Mouse (Mus musculus) olfactory bulb, adult 2 months (tissue): ENCODE data around the gene Nxpe4. TPM values are rescaled to one million over a fixed set of nuclear protein-coding genes. Genes with fewer than 3 reads are reported as not detected.

ENCODE experiments used
- H3K27ac ChIP-seq: fragments of 200-500 bp; 2 replicates; pipeline ENCODE4 v1.5.1; 2012; ENCODE audit warnings: low read depth, low read length; ENCODE audit not compliant: insufficient read depth
- H3K4me1 ChIP-seq: fragments of 200-500 bp; 2 replicates; pipeline ENCODE4 v1.6.1; 2012; ENCODE audit warnings: low read length; ENCODE audit not compliant: control insufficient read depth, insufficient read depth
- H3K4me3 ChIP-seq: fragments of 200-500 bp; 2 replicates; pipeline ENCODE4 v1.5.1; 2012; ENCODE audit warnings: mild to moderate bottlenecking, low read depth, low read length, moderate library complexity; ENCODE audit not compliant: insufficient read depth
- CTCF ChIP-seq: fragments of 200-500 bp; IDR thresholded peaks from 2 replicates; pipeline ENCODE4 v1.5.1; 2012; ENCODE audit warnings: low read depth, mild to moderate bottlenecking, low read length, moderate library complexity; ENCODE audit not compliant: insufficient read depth
- POLR2A ChIP-seq: fragments of 200-500 bp; IDR thresholded peaks from 2 replicates; pipeline ENCODE4 v1.6.1; 2012; ENCODE audit warnings: mild to moderate bottlenecking, low read depth, low read length, moderate library complexity; ENCODE audit not compliant: insufficient read depth
- WGBS: fragments of 180-500 bp; shearing (Covaris S2); methylation state at CpG from one replicate; pipeline ENCODE4 v1.1.7; 2018; 5-methylcytosine and 5-hydroxymethylcytosine counted together
- polyA plus RNA-seq: library from polyadenylated mRNA; stranded (reverse); fragments of >200 nt; gene quantifications from 2 replicates; pipeline ENCODE4 v1.2.4, GENCODE M21; 2012; ENCODE audit warnings: low replicate concordance; ENCODE audit not compliant: missing spikeins, insufficient read depth, insufficient read length

Gene Nxpe4
- polyA plus RNA-seq, 1 experiment: not detected

- Histone ChIP-seq H3K4me3 (no peak overlapping the region), H3K27ac (no peak overlapping the region), H3K4me1 (no peaks in the 10 kb centered on the region)
- WGBS: 83% methylated on average over 10 of the region's 10 CpGs
- TF ChIP-seq POLR2A (no peak), CTCF (no peak)
Observed at GRCm38 (mm10) chr9:48340708-48341380, 179.0 kb downstream of the Nxpe4 start.

- H3K27ac ChIP-seq: no peak overlapping the region
- H3K4me1 ChIP-seq: no peaks in the 10 kb centered on the region
- WGBS: 59% methylated on average over 9 of the region's 9 CpGs
- H3K4me3 ChIP-seq: no peak overlapping the region
- TF ChIP-seq POLR2A (no peak), CTCF (no peak)
Observed at GRCm38 (mm10) chr9:48345456-48345855, 183.6 kb downstream of the Nxpe4 start.

GRCm38 (mm10) chr9:48345866-48346265 is 184.0 kb downstream of the Nxpe4 start:
- no peaks in the 10 kb centered on the region for H3K4me1 ChIP-seq
- TF ChIP-seq CTCF (no peak), POLR2A (no peak)
- H3K27ac ChIP-seq: no peak overlapping the region
- no peak overlapping the region for H3K4me3 ChIP-seq
- 87% methylated on average over 3 of the region's 3 CpGs for WGBS

GRCm38 (mm10) chr9:48353148-48353698 is 191.4 kb downstream of the Nxpe4 start, which contains the start of gene Nxpe2:
Gene Nxpe2, minus strand, starts transcription at chr9:48353454.
- Histone ChIP-seq H3K4me1 (no peaks in the 10 kb centered on the region), H3K27ac (no peak within 1 kb of the TSS), H3K4me3 (no peak within 1 kb of the TSS)
- TF ChIP-seq CTCF (no peak), POLR2A (no peak)
- 82% methylated on average over 2 of the region's 2 CpGs for WGBS

DNA sequence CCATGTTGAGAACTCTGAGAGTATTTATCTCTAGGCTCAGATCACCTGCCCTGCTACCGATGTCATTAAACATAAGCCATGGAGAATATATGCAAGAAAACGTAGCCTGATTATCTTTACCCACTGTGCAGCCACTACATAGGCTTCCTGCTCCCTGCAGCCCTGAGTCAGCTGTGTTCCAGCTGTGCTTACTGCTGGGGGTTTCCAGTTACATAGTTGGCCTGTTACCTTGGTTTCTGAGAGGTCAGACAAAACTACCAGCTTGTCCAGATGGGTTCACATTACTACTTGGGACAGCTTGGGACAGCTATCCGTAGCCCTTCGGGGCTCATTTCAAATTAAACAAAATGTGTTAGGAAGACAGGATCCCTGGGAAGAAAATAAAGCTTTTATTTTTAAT is 192.3 kb downstream of the Nxpe4 start:
- WGBS: 89% methylated on average over 4 of the region's 4 CpGs
- H3K27ac ChIP-seq: no peak overlapping the region
- H3K4me3 ChIP-seq: no peak overlapping the region
- H3K4me1 ChIP-seq: no peaks in the 10 kb centered on the region
- TF ChIP-seq CTCF: no peak
- no peak for TF ChIP-seq POLR2A

DNA sequence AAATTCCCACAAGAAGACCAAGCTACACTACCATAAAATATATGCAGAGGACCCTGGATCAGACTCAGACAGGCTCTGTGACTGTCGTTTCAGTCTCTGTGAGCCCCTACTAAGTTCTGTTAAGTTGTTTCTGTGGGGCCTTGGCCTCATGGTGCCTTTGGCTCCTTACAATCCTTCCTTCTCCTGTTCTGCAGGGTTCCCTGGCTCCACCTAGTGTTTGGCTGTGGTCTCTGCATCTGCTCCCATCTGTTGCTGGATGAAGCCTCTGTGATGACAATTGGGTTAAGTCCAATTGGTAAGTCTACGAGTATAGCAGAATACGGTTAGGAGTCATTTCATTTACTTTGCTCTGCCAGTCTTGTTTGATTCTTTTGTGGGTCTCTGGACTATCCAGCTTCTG is 193.0 kb downstream of the Nxpe4 start:
- 44% methylated on average over 3 of the region's 3 CpGs for WGBS
- H3K27ac ChIP-seq: no peak overlapping the region

GRCm38 (mm10) chr9:48357097-48357496 is 195.3 kb downstream of the Nxpe4 start:
- no peak overlapping the region for H3K27ac ChIP-seq
- H3K4me1 ChIP-seq: no peaks in the 10 kb centered on the region
- H3K4me3 ChIP-seq: no peak overlapping the region
- 89% methylated on average over 3 of the region's 3 CpGs for WGBS
- TF ChIP-seq POLR2A: no peak
- no peak for TF ChIP-seq CTCF

More for the DNA sequence above, 193.0 kb downstream of the Nxpe4 start:
- H3K4me1 ChIP-seq: no peaks in the 10 kb centered on the region
- TF ChIP-seq CTCF (0 out of 2 replicates have a peak, but pooled peaks have one; percentile 16), POLR2A (no peak)
- H3K4me3 ChIP-seq: no peak overlapping the region

GRCm38 (mm10) chr9:48360826-48361225 is 199.0 kb downstream of the Nxpe4 start:
- Histone ChIP-seq H3K4me3 (no peak overlapping the region), H3K27ac (no peak overlapping the region), H3K4me1 (no peaks in the 10 kb centered on the region)
- 81% methylated on average over 4 of the region's 4 CpGs for WGBS
- TF ChIP-seq POLR2A (no peak), CTCF (no peak)

DNA sequence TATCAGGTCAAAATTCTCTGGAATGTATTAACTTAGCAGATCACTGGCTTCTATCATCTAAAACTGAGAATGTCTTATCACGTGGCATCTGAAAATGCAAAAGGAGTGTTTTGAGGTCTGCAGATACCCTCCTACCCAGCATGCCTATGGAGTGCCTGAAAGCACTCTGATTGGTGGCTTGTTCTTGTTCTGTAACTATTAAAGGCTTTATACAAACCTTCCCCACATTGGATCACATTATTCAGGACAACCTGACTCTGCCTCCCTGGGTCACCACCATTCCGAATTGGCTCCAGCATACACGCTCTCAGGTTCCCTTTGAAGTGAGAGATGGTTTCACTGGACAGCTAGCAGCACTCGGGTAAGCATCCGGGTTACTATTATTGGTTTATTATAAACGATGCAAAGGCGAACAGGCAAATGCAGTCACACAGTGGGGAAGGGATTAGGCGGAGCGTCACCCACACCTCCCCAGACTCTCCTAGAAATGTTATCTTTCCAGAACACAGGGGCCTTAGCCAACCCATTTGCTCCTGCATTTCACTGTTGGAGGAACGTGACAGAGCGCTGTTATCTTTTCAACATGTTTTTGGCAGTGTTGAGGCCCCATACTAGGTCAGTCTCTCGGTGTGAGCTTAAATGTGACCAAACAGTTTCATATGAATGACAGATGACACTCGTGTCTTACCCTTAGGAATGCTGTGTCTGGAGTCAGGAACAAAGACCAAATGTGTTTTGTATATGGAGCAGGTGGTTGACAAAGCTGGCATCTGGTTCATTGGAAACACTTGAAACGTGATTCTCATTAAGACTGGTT is 200.2 kb downstream of the Nxpe4 start:
- H3K4me3 ChIP-seq: no peak overlapping the region
- no peaks in the 10 kb centered on the region for H3K4me1 ChIP-seq
- WGBS: 77% methylated on average over 14 of the region's 14 CpGs
- H3K27ac ChIP-seq: no peak overlapping the region
- TF ChIP-seq POLR2A: no peak
- no peak for TF ChIP-seq CTCF
